Mouse (Mus musculus): Measurements from ENCODE around the gene Sept14.
"Not testable (repeated sequence)": the region's sequence is repeated elsewhere in the genome, so short reads cannot be mapped to it uniquely, and the experiment has no call there.

Gene Sept14

DNA sequence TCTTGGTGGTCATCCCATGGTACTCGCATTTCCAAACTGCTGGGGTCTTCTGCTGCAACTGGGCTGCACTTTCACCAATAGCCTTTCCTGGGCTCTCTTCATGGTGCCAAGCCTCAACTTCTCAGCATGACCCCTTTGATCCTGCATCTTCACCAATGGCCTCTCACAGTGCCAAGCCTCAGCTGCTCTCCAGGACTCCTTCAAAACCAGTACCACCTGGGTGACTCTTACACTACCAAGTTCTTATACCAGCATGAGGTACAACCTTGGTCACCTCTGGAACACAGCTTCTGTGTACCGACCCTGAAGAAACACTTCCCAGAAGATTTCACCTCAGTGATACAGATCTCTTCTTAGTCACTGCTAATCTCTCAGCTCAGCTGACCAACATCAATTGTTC lies at the start of gene Sept14:
TSS of gene Sept14 (minus strand) at position 101 of the 400 bp plus-strand sequence.
- DNase-seq (ENCODE audit: inconsistent ontology term), result no peak

GRCm38 (mm10) chr5:129756886-129757285 lies 48.6 kb upstream of the Sept14 start:
- no peak for DNase-seq (ENCODE audit: inconsistent ontology term)

DNA sequence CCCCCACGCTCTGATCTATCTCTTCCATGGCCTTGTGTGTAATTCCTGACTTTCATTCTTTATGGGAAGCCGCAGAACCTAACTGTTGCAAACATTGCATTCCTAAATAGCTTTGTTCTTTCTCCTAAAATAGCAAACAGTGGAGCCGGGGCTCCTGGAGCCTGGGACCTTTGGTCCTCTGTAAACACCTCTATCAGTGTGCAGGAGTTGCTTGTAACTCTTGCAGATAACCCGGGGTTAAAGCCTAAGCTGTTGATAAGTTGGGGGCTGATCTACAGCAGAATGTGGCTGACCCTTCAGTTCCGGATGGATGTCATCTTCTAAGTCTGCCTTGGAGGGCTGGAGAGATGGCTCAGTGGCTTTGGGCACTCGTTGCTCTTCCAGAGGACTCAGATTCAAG lies 35.7 kb upstream of the Sept14 start:
- no peak for DNase-seq (ENCODE audit: inconsistent ontology term)

DNA sequence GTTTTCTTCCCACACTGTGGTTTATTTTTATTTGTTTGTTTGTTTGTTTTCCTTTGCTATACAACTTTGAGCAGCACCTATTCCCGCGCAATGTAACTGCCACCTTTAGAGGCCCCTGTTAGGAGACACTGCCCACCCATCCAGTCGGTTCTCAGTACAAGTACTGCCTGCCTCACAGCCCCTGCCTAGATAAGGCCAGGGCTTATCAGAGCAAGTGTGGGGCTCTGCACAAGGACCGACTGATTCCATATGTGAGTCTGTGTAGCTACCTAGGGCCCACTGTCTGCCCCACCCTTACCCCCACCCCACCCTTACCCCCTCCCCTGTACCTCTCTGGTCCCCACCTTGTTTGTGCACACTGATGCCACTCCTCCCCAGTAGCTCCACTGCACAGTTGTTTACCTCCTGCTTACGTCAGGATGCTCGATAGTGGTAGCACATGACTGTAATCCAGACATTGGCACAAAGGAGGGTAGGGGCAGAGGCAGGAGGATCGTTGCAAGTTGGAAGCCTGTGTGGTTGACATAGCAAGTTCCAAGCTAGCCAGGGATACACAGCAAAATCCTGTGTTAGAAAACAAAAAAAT lies 34.7 kb upstream of the Sept14 start:
- DNase-seq (ENCODE audit: inconsistent ontology term), result no peak

- peak; percentile 17 for DNase-seq (ENCODE audit: inconsistent ontology term)
Observed at GRCm38 (mm10) chr5:129740976-129741375, 32.7 kb upstream of the Sept14 start.

DNA sequence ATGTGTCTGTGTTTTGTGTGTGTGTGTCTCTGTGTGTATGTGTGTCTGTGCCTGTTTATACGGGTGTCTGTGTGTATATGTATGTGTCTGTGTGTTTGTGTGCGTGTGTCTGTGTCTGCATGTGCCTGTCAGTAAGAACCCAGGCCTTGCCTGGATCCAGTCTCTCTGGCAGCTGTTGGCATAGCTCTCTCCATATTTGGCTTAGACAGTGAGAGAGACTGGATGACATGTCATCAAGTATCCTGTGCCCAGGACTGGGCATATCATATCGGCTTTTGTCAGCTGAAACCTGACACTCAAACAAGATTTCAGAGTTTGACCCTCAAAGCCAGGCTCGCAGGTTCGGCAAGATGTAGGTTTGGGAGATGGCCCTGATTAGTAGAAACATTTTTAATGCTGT lies 22.7 kb upstream of the Sept14 start:
- DNase-seq (ENCODE audit: inconsistent ontology term), result no peak

DNA sequence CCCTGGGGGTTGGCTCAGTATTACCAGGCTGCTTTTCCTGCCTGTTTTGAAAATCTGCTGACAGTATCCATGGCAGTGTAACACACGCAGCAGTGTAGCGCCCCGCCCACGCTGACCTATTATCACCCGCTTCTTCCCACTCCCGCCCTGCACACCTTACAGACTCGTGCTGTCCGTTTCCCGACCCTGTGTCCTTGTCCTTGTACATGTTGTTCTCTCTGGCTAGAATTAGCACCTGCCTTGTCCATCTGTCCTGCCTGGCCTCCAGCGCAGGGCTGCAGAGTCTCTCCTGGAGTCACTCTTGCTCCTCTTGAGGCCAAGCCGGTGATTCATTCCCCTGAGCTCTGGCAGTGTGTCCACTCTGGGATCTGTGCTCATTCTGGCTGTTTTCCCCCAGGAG lies 22.0 kb upstream of the Sept14 start:
- DNase-seq (ENCODE audit: inconsistent ontology term), result peak; percentile 35

DNA sequence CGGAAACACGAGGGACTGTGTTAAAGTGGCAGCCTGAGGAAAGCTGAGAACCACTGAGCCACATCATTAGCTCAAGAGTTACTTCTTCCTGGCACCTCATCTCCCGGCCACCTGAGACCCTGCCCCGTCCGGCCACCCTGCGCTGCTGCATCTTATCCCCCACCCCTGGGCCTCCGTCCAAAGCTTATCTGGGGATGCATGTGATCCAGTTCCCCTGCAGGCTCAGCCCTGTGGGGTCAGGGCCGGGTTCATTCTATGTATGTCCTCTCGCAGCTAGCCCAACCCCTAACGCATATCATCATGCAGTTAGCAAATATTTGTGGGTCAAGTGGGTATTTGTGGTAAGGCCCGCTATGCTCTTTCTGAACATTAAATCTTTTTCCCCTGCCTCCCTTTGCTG lies 21.0 kb upstream of the Sept14 start:
- DNase-seq (ENCODE audit: inconsistent ontology term), result no peak

DNA sequence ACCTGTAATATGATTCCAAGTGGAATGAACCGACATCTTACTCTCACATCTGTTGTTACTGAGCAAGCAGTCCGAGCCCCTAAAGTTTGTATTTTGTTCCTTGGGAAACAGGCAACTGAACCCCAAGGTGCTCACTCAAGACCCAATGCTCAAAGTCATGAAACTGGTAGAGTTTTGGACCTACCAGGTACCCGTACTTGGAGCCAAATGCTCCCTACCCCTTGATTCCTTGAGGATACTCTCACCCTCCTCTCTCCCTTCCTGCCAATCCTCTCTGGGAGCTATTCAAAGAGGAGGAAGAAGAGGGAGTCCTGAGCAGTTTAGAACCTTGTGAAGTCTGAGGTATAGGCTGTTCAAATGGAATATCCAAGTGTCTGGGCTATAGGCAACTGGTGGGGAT lies 18.5 kb upstream of the Sept14 start:
- DNase-seq (ENCODE audit: inconsistent ontology term), result no peak

GRCm38 (mm10) chr5:129725774-129726392 lies 17.6 kb upstream of the Sept14 start:
- DNase-seq (ENCODE audit: inconsistent ontology term), result no peak

DNA sequence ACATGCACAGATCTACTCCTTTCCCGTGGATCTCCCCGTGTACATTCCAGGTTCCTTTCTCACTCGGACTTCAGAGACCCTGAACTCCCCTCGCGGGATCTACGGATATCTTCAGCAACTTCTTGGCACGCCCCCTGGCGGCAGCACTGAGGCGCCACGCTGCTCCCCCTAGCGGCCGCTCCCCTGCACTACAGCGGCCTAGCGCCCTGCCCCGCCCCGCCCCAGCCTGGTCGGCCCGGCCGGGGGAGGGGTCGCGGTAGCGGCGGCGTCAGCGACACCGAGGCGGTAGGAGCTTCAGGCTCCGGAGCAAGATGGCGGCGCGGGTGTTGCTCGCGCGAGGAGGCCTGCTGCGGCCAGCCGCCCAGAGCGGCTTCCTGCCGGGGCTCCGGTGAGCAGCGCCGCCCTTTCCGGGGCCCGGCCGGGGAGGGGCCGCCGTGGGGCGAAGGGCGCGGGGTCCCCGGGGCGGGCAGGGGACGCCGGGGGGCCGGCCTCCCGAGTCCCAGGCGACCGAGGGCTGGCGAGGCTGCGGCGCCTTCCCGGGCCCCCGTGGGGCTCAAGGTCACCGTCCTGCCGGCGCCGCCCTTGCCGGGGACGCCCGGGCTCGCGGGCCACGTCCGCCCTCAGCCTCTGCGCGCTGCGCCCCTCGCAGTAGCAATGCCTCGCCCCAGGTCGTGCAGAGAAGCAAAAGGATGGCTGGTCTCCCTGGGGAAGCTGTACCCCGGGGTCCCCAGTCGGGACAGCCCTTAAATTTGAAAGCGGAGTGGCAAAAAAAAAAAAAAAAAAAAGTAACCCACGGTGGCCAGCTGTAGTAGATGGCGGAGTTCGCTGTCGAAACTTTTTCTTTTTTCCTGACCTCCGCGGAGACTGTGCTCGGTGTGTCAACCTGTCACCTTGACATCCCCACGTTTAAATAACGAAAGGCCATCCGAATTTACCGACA lies 16.8 kb upstream of the Sept14 start, which contains the start of gene Nipsnap2:
TSS of gene Nipsnap2 (plus strand) at position 230 of the 940 bp plus-strand sequence.
- peak; percentile 93 for DNase-seq (ENCODE audit: inconsistent ontology term)

GRCm38 (mm10) chr5:129724268-129724667 lies 16.0 kb upstream of the Sept14 start:
- DNase-seq (ENCODE audit: inconsistent ontology term), result no peak

- DNase-seq (ENCODE audit: inconsistent ontology term), result no peak
Observed at GRCm38 (mm10) chr5:129720176-129720575, 11.9 kb upstream of the Sept14 start.

DNA sequence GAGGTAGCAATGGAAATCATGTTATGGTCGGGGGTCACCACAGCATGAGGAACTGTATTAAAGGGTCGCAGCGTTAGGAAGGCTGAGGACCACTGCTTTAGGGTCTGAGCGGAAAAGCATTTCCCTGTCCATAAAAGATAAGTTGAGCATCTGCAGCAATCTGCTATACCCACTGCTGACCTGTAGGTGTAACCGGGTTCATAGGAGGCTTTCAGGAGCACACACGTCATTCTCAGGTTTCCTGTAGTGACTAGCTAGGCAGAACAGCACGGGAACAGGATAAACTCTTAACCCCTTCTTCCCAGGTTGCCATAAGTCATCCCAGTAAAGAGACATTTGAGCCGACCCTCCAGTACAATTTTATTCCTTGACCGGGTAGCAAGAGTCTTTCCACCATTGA lies 8.7 kb upstream of the Sept14 start:
- no peak for DNase-seq (ENCODE audit: inconsistent ontology term)

DNA sequence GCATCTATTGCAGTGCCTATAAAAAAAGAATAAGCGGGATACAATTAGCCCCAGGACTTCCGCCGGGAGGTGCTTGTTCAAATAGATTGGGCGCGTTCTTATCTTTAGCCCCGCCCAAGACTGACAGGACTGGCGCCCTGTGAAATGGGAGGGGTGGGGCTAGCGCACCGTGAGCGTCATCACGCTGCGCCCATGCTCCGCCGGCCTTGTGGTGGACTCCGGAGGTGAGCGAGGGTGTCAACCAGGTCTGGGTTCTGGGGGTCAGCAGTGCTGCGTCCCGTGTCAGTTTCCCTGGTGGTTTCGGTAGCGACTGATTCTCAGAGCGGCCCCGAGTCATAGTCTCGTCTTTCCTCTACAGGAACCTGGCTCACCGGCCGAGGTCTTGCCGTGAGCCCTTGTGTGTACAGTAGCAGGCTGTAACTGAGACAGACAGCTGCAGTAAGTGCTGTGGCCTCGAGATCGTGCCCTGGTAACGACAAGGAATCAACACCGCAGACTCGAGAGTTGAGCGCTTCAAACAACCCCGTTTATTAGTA lies 7.1 kb upstream of the Sept14 start, which contains the start of gene Mrps17:
TSS of gene Mrps17 (plus strand) at position 172 of the 536 bp plus-strand sequence.
- peak; percentile 96 for DNase-seq (ENCODE audit: inconsistent ontology term)

- no peak for DNase-seq (ENCODE audit: inconsistent ontology term)
Observed at GRCm38 (mm10) chr5:129703368-129703767, 4.9 kb downstream of the Sept14 start.

- no peak for DNase-seq (ENCODE audit: inconsistent ontology term)
Observed at GRCm38 (mm10) chr5:129701706-129702105, 6.6 kb downstream of the Sept14 start.

DNA sequence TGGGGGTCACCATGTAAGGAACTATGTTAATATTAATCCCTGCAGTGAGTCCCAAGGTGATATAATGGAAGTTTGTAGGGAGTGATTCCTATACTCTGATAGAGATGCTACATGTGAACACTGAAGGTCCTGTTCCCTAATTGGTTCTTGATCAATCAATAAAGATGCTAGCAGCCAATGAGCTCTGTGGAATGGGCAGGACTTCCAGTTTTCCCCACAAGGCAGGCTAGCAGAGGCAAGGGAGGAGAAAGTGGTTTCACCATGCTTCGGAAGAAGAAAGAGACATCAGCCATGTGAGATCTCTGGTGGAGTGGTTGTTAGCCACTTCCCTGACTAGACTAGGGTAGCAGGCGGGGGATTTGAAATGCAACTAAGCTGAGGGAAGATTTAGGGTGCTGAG lies 7.8 kb downstream of the Sept14 start:
- DNase-seq (ENCODE audit: inconsistent ontology term), result peak; percentile 22

GRCm38 (mm10) chr5:129690528-129690927 lies 17.8 kb downstream of the Sept14 start:
- DNase-seq (ENCODE audit: inconsistent ontology term), result no peak

DNA sequence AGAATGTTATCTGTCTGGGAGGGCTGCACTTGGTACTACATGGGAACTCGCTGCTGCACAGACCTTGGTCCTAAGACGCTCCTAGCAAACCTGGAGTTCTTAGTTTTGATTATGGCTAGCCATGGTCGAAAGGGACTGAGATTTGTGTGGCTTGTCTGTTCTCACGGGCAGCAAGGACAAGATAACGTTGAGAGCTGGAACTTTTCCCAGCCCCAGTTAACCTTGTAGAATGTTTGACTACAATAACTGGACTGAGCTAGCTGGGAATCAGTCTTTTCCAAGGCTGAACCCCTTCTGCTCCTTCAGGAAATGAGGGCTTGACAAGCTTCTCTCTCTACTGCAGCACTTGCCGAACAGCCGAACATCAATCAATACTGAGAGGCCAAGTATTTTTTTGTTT lies 20.7 kb downstream of the Sept14 start:
- DNase-seq (ENCODE audit: inconsistent ontology term), result no peak

GRCm38 (mm10) chr5:129685141-129685540 lies 23.2 kb downstream of the Sept14 start:
- not testable (repeated sequence) for DNase-seq (ENCODE audit: inconsistent ontology term)

DNA sequence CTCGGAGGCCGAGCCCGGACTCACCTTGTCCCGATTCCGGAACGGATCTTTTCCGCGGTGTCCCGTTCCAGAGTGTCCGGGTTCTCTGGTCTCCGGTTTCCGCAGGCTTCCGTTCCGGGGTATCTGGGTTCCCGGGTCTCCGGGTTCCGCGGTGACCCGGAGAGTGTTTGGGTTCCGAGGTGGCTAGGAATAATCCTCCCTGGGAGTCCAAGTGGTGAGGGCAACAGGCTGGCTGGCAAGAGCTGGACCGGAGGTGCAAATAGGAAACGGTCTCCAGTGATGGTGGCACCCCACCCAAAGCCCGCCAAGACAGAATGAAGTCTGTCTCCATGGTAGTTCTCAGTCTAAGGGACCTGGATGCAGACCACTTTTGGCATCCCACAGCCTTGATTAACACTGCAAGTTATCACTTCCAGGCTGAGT lies 38.3 kb downstream of the Sept14 start, which contains the start of gene Zfp11:
TSS of gene Zfp11 (minus strand) at position 64 of the 423 bp plus-strand sequence.
- peak; percentile 83 for DNase-seq (ENCODE audit: inconsistent ontology term)
